Mouse (Mus musculus) urinary bladder, postnatal 10 days (tissue): ENCODE results near the gene Hivep1.
A peak's percentile ranks its signal among the peaks of the same experiment; 100 is the strongest.

Source experiments
- DNase-seq: peaks from one replicate; pipeline ENCODE4 v3.0.0; 2022; ENCODE audit warnings: low spot score

Hivep1 gene

DNA sequence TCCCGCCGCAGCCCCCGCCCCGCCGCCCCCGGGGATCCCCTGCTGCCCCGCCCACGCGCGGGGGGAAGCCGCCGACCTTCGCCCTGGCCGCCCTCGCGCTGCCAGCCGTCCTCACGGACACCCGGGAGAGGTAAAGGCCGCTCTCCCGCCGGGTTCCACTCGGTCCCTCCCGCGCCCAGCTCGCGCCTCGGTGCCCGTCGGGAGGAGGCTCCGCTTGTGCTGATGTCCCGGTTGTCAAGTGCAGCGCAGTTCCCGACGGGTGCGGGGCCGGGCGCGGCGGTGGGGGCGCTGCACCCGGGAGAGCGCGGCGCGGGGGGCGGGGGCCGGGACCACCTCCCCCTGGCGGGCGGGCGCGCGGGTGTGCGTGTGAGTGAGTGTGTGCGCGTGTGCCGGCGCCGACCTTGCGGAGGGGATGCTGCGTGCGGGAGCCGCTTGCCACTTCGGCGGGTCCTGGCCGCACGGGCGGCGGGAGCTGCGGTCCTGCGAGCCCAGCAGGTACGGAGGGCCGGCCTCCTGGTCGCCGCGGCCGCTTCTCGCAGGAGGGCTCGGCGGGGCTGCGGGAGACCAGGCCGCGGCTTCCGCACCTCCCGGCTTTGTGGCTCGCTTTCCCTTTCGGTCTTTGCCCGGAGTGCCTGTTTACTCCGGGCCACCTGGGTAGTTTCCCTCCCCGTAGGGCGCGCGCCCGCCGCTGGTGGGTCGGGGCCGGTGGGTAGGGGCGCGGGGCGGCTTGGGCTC is at the start of gene Hivep1:
TSS of gene Hivep1 (plus strand) at position 61 of the 735 bp plus-strand sequence.
- peak; percentile 24 for DNase-seq

DNA sequence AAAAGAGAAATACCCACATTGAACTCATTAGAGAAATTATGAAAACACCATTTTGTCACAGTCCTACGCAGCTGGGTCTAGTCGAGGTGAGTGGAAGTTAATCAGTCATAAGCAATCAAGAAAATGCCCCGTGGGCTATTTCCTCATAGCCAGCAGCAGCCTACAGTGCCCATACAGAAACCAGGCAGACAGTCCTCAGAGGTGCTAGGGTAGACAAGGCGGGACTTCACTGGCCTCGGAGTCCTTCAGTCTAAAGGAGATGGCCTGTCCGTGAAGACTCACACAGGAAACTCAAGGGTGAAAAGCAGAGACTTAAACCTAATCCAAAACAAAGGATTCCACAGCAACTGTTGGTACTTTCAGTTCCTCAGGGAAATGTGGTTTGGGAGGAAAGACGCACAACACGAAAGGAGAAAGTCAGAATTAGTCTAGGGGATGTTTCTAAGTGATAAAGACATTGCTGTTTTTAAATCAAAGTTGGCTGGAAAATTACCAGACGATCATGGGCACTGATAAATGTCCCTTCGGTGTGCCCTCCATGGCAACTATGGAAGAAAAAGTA is 36.3 kb upstream of the Hivep1 start:
- no peak for DNase-seq

DNA sequence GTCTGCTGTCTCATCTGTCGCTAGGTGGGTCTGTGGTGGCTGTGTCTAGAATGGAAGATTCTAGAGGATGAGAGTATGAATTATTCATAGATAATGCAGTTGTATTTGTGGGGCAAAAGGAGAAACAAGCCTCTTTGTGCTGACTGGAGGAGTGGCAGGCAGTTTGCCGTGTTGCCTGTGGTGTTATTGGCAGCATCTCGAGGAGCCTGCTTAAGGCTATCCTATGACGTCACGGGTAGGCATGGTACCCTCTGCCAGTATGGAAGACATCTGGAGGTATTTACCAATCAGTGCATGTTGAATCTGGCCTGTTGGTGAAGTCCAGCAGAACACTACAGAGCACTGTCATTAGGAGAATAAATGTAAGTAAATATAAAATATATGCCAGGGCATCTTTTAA is 35.6 kb upstream of the Hivep1 start:
- no peak for DNase-seq

DNA sequence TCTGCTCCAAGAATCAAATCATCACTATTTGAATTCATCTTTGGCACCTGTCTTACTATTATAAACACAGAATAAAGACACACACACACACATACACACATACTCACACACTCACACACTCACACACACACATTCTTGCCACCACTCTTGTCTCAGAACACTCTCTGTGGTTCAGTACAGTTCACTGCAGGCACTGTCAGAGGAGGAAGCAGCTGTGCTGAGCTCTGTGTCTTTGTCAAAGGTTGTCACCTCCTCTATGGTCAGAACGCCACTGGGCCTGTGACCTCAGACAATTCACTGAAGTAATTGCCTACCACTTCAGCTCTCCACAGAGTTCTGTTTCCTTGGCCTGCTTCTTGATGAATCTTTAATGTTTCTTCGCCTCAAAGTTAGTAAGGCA is 33.5 kb upstream of the Hivep1 start:
- no peak for DNase-seq

DNA sequence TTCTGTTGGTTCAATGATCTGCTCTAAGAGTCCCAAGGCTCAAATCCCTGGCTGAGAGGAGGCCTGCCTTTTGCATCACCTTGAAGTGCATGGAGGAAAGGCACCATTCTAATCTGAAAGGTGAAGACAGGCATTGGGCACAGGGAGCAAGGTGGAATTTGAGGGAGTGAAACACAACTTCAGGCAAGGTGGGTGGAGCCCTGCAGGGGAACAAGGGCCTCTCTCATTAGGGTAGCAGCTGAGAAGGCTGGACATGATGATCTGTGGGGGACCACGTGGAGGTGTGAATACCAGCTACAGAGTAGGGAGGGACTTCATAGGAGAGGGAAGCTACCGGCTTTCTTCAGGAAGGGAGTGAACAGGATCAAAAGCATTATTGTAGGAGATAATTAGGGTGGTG is 10.6 kb upstream of the Hivep1 start:
- no peak for DNase-seq

DNA sequence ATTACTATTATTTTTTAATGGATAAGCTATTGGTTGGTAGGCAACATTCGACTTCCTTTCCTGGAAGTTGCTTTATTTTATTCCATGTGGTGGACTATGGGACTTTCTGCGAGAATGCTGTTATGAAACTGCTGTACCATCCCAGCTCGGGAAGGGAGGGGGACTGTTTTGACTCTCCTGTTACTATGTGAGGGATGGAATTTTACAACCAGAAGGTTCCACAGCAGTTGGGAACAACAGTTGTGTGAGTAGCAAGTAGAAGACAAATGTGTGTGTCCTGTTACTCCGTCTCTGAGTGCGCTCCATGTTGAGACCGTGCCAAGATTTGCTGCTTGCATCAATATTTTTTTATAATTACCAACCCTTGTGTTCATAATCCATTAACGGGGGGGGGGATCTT is 8.4 kb upstream of the Hivep1 start:
- DNase-seq, result no peak

DNA sequence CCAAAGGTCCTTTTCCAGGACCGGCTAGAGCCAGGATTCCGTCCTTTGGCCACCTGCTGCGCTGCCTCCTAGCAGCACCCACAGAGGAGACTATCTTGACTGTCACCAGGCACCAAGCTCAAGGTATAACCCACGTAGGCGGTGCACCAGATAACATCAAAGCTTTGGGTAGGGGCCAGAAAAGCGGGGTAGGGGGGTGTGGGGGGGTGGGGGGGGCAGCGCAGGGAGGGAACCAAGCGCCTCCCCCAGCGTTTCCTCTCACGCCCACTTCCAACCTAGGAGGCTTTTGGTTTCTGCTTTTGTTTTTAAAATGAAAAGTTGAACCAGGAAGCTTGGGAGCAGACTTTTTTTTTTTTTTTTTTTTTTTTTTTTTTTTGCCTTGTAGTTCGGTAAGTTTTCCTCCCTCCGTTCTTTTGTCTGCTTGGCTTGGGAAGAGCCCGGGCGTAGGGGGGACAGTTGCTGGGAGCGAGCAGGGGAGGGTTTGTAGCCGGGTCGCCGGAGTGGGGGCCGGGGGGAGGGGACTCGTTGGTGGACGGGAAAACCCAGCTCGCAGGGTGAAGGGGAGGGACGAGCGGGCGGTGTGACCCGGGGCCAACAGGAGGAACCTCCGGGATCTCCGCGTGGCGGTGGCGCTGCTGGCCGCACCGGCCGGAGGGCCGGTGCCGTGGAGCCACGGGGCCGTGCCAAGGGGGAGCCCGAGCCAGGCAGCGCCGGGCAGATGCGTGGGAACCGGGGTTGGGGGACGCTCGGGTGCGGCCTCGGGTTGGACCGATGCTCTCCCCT is 2.6 kb upstream of the Hivep1 start:
- DNase-seq, result peak; percentile 28

DNA sequence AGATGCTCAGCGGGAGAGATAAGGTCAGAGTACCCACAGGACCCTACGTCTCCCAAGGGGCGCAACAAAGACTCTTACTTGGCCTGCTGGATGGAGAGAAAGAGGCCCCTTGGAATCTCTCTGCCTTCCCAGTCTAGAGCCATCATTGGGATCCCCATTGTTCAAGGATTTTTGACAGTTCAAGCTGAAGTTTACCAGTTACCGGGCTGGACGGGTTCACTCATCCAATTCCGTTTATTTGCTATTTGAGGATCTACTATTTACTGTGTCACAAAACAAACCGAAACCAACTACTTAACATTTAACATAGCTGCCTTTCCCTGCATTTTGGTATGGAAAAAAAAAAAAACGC is 2.1 kb upstream of the Hivep1 start:
- no peak for DNase-seq

DNA sequence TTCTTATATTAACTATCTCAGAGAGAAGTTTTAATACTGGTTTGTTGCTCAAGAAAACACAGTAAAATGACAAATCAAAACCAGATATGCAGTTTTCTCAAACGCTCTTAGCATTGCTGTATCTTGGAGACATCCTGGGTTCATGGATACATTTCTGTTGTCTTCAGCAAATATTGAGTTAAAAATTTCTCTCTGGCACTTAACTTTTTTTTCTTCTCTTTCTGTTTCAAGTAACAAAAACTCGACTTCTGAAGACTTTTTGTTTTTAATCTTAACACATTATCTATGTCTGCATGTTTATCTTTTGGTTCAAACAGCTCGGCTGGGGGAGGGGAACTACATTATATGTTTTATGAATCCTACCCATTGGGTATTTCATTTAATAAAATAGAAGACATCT is 1.7 kb upstream of the Hivep1 start:
- no peak for DNase-seq

DNA sequence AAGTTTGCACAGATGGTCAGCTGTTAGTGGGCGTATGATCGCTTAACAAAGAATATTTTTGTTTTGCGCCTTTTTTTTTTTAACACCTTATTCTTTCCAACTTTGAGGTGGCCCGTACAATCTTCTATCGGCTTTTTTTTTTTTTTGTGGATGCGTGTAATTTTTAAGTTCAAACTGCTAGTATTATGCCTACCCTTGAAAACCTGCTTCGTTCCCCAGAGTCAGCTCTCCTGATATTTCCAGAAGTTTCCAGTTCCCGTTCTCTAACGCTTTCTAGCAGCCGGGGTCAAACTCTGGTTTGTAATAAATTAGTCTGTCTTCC is 980 bp upstream of the Hivep1 start:
- DNase-seq, result no peak

DNA sequence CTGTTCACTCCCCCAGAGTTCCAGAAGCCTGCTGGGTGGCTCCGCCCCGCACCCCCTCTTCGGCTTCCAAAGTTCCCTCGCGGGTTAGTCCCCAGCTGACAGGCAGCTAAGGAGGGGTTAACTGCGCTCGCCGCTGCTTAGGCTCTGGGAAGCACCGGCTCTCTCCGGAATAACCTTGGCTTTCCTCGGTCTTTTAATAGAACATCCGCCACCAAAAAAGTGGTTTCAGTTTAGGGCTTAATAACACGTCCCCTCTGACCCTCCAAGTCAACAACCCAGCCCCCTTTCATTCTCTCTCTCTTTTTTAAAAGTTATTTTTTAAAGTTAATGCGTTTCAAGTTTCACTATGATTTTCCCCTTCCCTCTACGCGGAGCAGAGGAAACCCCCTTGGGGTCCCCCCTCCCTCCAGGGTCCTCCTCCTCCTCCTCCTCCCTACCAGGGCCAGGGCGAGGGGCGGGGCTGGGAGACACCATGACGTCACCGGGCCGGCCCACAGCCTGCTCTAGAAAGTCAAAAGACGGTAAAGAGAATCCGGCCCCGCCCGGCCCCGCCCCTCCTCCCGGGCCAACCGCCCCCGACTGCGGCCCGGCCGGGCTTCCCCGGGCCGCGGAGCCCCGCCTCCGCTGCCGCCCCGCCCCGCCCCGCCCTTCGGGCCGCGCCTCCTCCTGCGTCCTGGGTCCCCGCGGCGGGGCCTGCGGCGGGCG is 467 bp upstream of the Hivep1 start:
- DNase-seq, result peak; percentile 97

DNA sequence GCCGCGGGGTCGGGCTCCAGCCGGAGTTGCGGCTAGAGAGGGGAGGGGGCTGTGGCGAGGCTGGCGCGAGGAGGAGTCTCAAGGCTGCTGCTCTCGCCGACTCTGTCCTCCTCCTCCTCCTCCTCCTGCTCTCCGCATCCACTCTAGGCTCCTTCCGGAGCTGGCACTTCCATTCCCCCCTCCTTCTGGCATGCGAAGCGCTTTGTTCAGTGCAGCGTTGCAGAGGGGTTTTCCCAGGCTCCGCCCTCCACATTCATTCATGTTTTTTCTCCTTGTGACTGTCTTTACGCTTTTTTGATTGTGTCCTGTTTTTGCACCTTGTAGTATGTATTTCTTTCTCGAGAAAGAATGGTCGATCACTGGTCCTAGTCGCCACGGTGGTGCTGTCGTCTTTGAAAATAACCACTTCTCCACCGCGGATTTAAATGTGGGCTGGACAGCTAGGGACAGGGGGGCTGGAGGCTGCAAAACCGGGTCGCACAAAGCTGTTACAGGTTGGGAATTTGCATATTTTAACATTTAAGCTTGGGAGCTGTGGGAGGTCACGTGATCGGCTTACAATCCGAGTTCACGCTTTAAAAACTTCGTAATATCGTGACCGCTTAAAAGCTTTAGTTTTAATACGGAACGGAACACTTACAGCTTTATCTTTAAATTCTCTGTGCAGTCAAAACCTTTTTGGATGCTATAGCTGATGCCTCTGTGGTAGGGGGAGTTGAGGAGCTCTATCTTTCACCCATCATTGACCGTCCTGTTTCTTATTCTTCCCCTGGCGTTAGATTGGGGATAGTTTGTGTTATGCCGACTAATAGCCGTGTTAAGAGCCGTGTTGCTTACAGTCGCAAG is 1.1 kb downstream of the Hivep1 start:
- DNase-seq, result no peak

DNA sequence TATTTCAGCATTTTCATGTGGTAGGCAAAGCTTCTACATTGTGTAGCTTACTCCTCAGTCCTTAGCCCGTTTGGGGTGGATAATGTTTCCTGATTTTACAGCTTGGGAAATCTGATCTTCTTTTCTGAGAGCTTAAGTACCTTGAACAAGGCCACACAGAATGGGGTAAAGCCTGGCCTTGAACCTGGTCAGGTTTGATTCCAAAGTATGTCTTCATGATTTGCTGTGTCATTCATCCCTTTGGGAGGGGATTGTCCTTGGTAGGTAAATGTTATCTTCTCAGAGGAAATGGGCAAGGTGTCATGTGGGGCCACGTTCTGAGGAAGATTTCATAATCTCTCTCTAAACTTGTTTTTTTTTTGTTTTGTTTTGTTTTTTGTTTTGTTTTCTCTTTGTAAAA is 1.8 kb downstream of the Hivep1 start:
- DNase-seq, result no peak

DNA sequence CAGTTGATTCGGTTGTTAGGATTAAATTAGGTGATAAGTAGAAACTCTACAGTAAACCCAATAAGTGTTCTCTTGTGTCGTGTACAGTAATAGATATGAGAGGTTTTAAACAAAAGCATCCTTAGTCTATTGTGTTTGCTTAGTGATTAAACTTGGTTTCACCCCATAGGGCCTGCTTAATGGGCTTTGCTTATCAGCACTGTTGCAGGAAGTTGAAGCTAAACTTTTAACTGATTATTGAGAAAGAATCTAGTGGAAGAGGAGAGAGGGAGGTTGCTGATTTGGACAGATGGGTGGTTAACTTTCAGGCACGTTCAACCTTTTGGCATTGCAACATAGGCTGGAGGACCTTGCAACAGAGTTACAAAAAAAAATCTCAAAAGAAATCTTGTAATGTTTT is 2.3 kb downstream of the Hivep1 start:
- DNase-seq, result no peak

DNA sequence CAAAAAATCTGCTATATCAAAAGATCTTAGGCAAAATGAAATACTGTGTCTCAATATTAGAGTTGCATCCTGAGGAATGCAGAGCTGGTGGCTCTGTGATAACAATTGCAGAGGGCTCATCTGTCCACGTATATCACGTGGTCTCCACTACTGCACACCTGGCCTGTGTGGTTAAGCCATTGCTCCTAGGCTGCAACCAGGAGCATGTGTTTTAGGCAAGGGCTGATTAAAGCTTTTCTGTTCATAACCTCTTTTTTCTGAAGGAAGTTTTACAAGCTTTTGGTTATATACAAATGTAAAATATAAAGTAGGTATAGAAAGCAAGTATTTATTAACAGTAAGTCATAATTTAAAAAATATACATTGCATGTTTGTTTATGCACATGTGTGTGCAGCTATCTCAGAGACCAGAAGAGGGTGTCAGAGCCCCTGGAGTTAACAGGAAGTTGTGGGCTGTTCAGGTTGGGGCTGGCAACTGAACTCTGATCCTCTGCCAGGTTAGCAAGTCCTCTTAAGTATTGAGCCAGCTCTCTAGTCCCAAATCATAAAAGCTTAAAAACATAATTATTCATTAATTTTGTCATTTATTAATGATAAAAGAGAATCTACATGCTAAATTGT is 5.0 kb downstream of the Hivep1 start:
- DNase-seq, result no peak

DNA sequence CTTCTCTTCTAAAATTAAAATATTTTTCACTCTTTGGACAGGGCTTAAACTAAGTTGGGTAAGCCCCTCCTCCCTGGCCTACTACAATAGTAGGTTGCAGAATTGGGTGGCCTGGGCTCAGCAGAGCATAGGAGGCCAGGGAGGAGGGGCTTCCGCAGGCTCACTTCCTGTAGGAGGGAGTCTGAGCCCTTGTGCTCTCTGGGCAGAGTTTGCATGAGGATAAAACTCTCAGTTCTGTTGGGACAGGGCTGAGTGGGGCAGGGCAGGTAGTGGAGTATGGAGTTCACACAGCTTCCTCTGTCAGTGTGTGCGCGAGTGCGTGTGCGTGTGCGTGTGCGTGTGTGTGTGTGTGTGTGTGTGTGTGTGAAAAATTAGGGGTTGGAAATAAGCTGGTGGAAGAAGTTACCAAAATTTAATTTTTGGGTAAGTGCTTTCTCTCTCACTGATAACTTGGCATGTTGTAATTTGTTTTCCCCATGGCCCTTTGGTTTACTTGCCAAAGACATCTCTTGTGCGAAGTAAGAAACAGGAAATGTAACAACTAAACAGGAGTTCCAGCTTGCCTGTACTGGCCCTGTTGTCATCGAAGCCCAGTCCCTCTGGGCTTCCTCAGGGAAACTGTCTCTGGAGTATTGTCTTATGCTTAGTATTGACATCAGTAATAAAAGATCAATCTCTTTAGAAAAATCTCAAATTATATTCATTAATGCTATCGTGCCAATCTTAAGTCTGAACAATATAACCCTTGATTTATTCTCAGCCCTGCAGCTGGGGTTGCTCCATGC is 9.2 kb downstream of the Hivep1 start:
- DNase-seq, result no peak

DNA sequence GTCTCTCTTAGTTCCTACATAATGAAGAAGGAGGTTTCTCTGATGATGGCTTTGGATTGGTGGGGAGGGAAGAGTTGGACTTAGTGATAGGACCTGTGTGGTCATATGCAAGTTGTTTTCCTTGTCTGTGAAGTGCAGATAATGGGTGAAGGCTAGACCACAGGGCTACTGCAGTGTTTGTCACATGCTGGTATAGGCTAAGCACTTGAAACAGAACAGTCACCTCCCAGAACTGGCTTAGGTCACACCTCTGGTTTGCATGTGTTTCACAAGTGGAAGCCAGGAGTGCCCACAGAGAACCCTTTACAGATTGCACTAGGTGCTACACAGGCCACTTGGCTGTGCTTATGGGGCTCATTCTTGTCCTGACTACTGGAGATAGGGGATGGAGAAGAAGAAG is 12.4 kb downstream of the Hivep1 start:
- no peak for DNase-seq

DNA sequence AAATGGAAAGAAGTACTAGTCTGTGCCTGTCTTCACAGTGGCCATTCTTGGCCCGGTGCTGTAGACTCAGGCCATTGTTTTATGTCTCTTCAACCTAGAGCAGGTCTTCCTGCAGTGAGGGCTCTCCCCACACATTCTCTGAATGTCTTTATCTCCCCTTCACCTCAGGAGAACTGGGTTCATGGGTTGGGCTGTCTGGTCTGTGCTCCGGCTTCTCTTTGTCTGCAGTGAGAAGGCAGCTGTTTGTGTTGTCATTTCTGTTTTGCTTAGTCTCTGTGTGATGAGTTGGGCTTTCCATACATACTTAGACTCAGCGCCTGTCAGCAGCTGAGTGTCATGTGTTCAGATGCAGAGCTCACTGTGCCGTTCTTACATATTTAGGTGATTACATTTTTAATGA is 18.4 kb downstream of the Hivep1 start:
- no peak for DNase-seq

DNA sequence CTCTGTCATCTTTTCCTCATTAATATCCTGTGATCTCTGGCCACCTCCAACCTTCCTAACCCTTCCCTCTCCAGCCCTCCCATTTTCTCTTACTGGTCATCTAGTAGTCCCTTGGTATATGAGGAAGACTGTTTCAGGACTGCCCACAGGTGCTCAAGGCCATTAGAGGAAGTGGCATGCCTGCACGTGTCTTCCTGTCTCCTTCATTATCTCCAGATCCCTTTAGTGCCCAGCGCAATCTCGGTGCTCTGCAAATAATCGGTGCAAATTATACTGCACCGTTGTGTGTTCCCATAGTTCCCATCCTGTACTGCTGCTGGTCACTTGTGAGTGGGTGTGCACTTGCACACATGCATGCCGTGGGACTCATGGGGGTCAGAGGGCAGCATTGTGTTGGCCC is 19.2 kb downstream of the Hivep1 start:
- DNase-seq, result no peak

DNA sequence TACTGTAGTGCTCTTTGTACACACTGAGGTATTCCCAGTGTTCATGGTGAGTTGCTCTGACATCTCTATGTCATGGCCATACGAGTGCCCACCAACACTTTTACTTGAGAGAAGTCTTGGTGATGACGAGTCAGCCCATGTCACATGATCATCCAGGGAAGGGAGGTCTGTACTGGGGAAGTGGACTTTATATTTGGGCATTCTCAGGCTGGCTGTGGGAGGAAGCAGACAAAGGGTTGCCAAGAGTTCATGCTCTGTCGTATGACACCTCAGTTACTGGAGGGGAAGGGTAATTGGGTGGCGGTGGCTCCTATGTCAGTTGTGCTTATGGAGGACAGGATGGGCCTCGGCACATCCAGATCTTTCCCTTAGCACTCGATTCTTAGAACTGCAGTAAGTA is 21.5 kb downstream of the Hivep1 start:
- no peak for DNase-seq

DNA sequence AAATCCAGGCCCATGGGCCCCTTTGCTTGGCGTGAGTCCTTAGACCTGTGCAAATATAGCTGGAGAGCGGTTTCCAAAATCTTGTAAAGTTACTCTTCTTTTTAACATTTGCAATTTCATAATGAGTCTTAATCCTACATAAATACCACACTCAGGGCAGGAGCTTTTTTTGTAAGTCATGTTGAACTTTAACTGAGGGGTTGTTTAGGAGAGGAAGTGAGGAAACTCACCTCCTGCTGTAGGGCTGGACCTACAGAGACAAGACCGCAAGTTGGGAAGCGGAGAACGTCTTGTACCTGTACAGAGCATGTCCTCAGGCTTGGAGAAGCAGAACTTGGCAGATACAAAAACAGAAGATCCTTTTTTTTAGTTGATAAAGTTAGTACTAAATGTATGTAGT is 23.7 kb downstream of the Hivep1 start:
- DNase-seq, result no peak
